Mouse (Mus musculus) brain, adult 2 months (tissue): ENCODE data around the gene Cnot8.
"Not testable (repeated sequence)": the region's sequence is repeated elsewhere in the genome, so short reads cannot be mapped to it uniquely, and the experiment has no call there.

ENCODE experiments used
- DNase-seq: peaks from one replicate; pipeline ENCODE4 v3.0.0; 2011; ENCODE audit warnings: low read depth, low spot score

Cnot8 gene

GRCm38 (mm10) chr11:58103697-58104306 lies at the start of gene Cnot8:
Cnot8 (plus strand) TSS chr11:58104153.
- DNase-seq: peak; percentile 99

- peak; percentile 79 for DNase-seq
Observed at GRCm38 (mm10) chr11:58057455-58057854, 46.5 kb upstream of the Cnot8 start.

GRCm38 (mm10) chr11:58059752-58060151 lies 44.2 kb upstream of the Cnot8 start:
- not testable (repeated sequence) for DNase-seq

GRCm38 (mm10) chr11:58061218-58061617 lies 42.7 kb upstream of the Cnot8 start:
- peak; percentile 71 for DNase-seq

GRCm38 (mm10) chr11:58062586-58062985 lies 41.4 kb upstream of the Cnot8 start:
- DNase-seq: no peak

DNA sequence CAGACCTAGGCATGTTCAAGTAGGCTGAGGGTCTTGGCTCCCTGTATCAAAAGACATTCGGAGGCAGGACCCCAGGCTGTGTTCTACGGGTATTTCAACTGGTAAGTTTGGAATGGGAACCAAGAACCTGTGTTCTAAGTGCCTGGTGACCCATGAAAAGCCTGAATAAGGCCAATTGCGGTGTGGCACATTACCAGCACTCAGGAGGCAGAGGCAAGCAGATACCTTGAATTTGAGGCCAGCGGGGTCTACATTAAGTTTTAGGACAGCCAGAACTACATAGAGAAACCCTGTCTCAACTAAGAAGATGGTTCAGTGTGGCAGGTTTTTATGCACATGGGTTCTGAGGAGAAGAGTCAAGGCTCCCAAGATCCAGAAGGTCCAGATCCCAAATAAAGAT lies 38.9 kb upstream of the Cnot8 start:
- DNase-seq: no peak

- DNase-seq: no peak
Observed at GRCm38 (mm10) chr11:58072978-58073377, 31.0 kb upstream of the Cnot8 start.

- DNase-seq: no peak
Observed at GRCm38 (mm10) chr11:58077270-58077669, 26.7 kb upstream of the Cnot8 start.

DNA sequence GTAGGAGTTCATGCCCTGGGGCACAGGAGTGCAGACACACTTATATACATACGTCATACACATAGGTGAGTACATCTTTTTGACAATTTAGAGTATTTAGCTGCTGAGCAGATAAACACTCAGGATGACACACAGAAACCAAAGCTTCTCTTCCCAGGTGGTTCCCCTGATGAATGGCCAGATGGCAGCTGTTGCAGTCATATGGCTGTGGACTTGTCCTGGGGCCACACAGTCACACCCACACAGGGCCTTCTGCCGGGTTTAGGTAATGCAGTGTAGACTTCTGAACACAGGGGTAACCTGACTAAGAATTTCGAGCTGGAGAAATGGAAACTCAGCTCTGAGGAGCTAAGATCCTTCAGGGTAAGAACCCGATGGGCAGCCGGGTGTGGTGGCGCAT lies 22.2 kb upstream of the Cnot8 start:
- peak; percentile 85 for DNase-seq

DNA sequence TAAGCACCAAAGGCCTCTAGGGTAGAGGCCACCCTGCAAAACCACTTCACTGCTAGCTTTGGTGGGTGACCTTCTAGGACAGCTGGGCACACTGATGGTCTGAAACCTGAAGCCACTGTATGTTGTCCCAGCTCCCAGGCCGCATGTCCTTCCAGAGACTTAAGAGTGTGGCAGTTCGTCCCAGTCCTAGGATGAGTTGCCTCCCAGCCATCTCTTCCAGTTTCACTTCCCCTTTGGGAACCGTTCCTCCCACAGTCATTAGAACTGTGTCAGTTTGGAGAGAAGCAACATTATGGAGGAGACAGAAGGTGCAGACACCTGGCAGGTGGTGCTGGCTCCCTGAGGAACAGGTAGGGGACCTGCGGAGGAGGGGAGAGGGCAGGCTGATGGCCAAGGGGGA lies 11.4 kb upstream of the Cnot8 start:
- DNase-seq: no peak

GRCm38 (mm10) chr11:58093021-58093528 lies 10.9 kb upstream of the Cnot8 start, which contains the start of gene Gm12248:
Gm12248 (minus strand) TSS chr11:58093134.
- no peak for DNase-seq

- DNase-seq: no peak
Observed at GRCm38 (mm10) chr11:58094766-58095165, 9.2 kb upstream of the Cnot8 start.

- no peak for DNase-seq
Observed at GRCm38 (mm10) chr11:58095561-58095960, 8.4 kb upstream of the Cnot8 start.

DNA sequence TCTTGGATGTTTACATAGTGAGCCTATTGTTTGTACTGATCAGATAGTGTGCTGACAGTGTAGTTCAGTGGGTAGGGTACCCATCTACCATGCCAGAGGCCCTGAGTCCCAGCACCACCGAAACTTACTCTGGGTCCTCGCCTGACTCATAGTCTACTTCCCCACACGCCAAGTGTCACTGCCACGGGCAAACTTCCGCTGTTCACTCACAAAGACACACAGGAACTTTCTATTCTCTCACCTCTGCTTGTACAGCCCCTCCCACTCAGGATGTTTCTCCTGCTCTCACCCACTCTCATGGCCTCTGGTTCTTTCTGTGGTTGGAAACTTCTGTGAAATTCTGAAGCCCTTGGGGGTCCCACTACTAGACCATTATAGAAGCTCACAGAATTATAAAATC lies 7.8 kb upstream of the Cnot8 start:
- DNase-seq: no peak

DNA sequence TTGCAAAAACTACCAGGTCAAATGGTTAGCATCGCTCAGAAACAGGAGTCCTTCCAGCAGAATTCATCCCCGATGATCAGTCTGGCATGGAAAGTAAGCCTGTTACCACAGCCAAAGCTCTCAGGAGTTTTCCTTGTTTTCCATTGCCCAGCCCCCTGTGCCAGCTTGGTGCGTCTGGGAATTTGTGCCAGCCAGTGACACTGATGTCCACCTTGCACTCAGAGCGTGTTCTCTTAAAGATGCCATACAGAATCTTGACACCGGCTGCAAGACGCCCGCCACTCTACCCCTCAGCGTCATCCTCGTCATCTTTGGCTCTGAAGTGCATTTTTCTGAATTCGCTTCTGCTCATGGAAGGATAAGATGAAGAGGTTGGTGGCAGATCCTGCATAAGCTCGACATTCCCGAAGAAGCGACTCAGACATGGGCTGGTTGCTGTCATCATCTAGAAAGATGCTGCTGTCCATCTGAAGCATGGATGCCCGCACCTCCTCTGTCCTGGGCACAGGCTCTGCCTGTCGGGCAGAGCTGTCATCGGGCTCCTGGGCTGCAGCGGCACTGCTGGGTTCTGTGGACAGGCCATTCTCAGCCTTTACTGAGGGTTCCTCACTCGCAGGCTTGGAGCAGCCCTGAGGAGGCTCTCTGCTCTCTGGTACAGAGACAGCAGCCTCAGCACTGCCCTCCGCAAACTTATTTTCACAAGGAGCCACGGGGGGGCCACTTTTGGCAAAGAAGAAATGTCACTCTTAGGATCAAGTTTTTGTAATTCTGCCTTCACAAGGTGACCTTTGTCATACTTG lies 6.9 kb upstream of the Cnot8 start:
- DNase-seq: peak; percentile 57

DNA sequence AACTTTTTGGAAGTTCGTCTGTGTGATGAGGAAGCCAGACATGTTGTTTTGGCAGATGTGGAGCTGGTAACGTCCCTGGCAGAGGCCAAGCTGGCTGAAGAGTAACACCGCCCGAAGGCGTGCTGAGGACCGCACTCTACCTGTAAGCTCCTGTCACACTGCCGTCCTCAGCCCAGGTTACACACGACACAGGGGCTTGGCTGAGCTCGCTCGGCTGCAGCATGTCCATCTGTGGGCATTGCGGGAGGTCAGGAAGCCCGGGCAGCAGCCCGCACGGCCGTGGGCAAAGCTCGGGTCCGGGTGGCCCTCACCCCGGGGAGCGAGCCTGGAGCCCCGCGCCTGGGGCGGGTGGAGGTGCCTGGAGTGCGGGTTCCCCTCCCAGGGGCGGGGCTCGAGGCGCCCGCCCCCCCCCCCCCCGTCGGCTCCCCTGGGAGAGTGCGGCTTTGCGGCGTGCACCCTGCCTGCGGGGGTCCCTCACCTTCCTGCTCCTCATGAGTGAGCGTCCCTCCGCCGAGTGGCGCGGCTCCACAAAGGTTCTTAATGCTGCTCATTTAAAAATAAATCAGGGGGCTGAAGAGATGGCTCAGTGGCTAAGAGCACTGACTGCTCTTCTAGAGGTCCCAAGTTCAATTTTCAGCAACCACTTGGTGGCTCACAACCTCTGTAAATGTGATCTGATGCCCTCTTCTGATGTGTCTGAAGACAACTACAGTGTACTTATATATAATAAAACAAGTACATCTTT lies 6.2 kb upstream of the Cnot8 start:
- peak; percentile 57 for DNase-seq

GRCm38 (mm10) chr11:58098366-58098720 lies 5.6 kb upstream of the Cnot8 start:
- not testable (repeated sequence) for DNase-seq

DNA sequence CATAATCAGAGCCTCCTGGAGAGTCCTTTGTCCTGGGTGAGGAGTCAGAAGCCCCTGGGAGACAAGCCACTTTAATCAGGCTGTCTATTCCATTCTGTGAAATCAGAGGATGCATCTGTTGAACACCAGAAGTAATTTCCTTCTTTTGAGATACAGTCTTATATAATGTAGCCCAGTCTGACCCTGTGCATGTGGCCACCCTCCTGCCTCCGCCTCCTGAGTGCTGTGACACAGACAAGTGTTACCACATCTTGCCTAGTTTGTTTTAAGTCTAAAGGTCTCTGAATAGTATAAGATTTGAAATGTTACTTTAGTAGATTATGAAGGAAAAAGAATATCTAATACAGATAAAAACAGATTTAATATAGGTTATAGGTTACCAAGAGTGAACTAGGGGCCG lies 3.9 kb upstream of the Cnot8 start:
- no peak for DNase-seq

DNA sequence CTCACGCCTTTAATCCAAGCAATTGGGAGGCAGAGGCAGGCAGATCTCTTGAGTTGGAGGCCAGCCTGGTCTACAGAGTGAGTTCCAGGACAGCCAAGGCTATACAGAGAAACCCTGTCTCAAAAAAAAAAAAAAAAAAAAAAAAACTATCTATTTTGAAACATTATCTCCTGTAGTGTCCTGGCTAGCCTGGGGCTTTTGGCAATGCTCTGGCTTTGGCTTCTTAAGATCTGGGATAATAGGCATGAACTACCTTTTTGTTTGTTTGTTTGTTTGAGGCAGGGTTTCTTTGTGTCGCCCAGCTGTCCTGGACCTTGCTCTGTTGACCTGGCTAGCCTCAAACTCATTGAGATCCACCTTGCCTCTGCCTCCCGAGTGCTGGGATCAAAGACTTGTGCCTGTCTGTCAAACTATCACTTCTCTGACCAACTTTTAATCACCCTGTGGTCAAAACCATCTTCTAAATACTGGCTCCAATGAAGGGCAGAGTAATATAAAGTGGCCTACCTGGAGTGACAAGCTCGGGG lies 2.7 kb upstream of the Cnot8 start:
- DNase-seq: no peak

DNA sequence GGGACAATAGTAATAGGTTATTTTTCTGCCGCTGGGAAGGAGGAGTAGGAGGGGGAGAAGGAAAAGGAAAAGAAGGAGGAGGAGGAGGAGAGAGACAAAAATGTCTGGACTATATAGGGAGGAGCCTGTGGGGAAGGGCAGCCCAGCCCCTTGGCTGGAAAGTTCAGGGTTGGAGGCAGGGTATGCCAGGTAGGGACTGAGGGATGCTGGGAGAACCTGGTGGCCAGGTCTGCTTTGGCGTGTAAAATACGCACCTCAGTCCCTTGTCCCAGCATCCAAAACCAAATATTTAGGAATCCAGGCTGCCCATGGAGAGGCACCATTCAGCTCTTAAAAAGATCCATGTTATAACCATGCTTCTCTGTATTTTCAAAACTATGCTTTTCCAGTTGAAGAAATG lies 1.8 kb upstream of the Cnot8 start:
- DNase-seq: no peak

GRCm38 (mm10) chr11:58102581-58103343 lies 1.2 kb upstream of the Cnot8 start:
- DNase-seq: no peak

- no peak for DNase-seq
Observed at GRCm38 (mm10) chr11:58103344-58103653, 654 bp upstream of the Cnot8 start.
